Mouse (Mus musculus) cerebellum, adult 8-10 months (tissue): ENCODE data around the gene Gm45716.
A peak's percentile ranks its signal among the peaks of the same experiment; 100 is the strongest.

ENCODE experiments used
- DNase-seq: peaks from one replicate; pipeline ENCODE4 v3.0.0; 2022

Gene Gm45716

GRCm38 (mm10) chr11:90187441-90187840, at the start of gene Gm45716:
Gene Gm45716, plus strand, starts transcription at chr11:90187683.
- no peak for DNase-seq

GRCm38 (mm10) chr11:90142393-90142792, 45.1 kb upstream of the Gm45716 start:
- DNase-seq, result no peak

- no peak for DNase-seq
These were observed 44.5 kb upstream of the Gm45716 start for GRCm38 (mm10) chr11:90142936-90143335.

- no peak for DNase-seq
These were observed 41.2 kb upstream of the Gm45716 start for GRCm38 (mm10) chr11:90146086-90146860.

GRCm38 (mm10) chr11:90155066-90155465, 32.4 kb upstream of the Gm45716 start:
- DNase-seq, result no peak

- DNase-seq, result no peak
These were observed 32.0 kb upstream of the Gm45716 start for GRCm38 (mm10) chr11:90155466-90155865.

GRCm38 (mm10) chr11:90167771-90168170, 19.7 kb upstream of the Gm45716 start:
- DNase-seq, result no peak

GRCm38 (mm10) chr11:90168338-90169065, 19.0 kb upstream of the Gm45716 start:
- DNase-seq, result no peak

GRCm38 (mm10) chr11:90169200-90170013, 18.1 kb upstream of the Gm45716 start:
- no peak for DNase-seq

- peak; percentile 22 for DNase-seq
These were observed 17.5 kb upstream of the Gm45716 start for GRCm38 (mm10) chr11:90170014-90170320.

GRCm38 (mm10) chr11:90172331-90172730, 15.2 kb upstream of the Gm45716 start:
- no peak for DNase-seq

- DNase-seq, result no peak
These were observed 11.7 kb upstream of the Gm45716 start for GRCm38 (mm10) chr11:90175634-90176300.

- DNase-seq, result no peak
These were observed 10.1 kb upstream of the Gm45716 start for GRCm38 (mm10) chr11:90177389-90177788.

- DNase-seq, result peak; percentile 4
These were observed 4.1 kb upstream of the Gm45716 start for GRCm38 (mm10) chr11:90183361-90183760.

- DNase-seq, result no peak
These were observed 2.7 kb upstream of the Gm45716 start for GRCm38 (mm10) chr11:90184756-90185155.

- no peak for DNase-seq
These were observed 2.7 kb downstream of the Gm45716 start for GRCm38 (mm10) chr11:90190156-90190555.

- DNase-seq, result no peak
These were observed 7.5 kb downstream of the Gm45716 start for GRCm38 (mm10) chr11:90194946-90195345.

GRCm38 (mm10) chr11:90195756-90196520, 8.5 kb downstream of the Gm45716 start:
- DNase-seq, result no peak

GRCm38 (mm10) chr11:90196521-90197215, 9.2 kb downstream of the Gm45716 start:
- no peak for DNase-seq

- no peak for DNase-seq
These were observed 10.6 kb downstream of the Gm45716 start for GRCm38 (mm10) chr11:90198048-90198447.

- no peak for DNase-seq
These were observed 13.3 kb downstream of the Gm45716 start for GRCm38 (mm10) chr11:90200826-90201225.

- DNase-seq, result no peak
These were observed 26.8 kb downstream of the Gm45716 start for GRCm38 (mm10) chr11:90214246-90214645.
